Mouse (Mus musculus) kidney, adult 9 months (tissue): ENCODE measurements at regions not wholly inside any gene's neighbourhood (a gene's known extent, or its start where the extent isn't known, plus 50 kb on each side); places are given as distances from the start of the nearest gene placed in this dataset.

Experiments used
- DNase-seq: peaks from one replicate; pipeline ENCODE4 v3.0.0; 2022

- DNase-seq: no peak
Observed at GRCm38 (mm10) chr8:89632304-89632703, 588.3 kb upstream of the Sall1 start.

- peak; percentile 19 for DNase-seq
Observed at GRCm38 (mm10) chr8:89630540-89630939, 586.6 kb upstream of the Sall1 start.

- no peak for DNase-seq
Observed at GRCm38 (mm10) chr8:89618089-89618488, 574.1 kb upstream of the Sall1 start.

GRCm38 (mm10) chr8:89615863-89616558, 572.0 kb upstream of the Sall1 start:
- DNase-seq: no peak

GRCm38 (mm10) chr8:89609074-89609473, 565.1 kb upstream of the Sall1 start:
- no peak for DNase-seq

- DNase-seq: no peak
Observed at GRCm38 (mm10) chr8:89605905-89606468, 562.0 kb upstream of the Sall1 start.

GRCm38 (mm10) chr8:89604461-89604860, 560.5 kb upstream of the Sall1 start:
- DNase-seq: peak; percentile 2

- DNase-seq: no peak
Observed at GRCm38 (mm10) chr8:89596380-89596779, 552.4 kb upstream of the Sall1 start.

GRCm38 (mm10) chr8:89583091-89583490, 539.1 kb upstream of the Sall1 start:
- DNase-seq: no peak

- no peak for DNase-seq
Observed at GRCm38 (mm10) chr8:89582566-89582965, 538.6 kb upstream of the Sall1 start.

- DNase-seq: peak; percentile 81
Observed at GRCm38 (mm10) chr8:89571816-89572215, 527.9 kb upstream of the Sall1 start.

GRCm38 (mm10) chr8:89570639-89571325, 526.8 kb upstream of the Sall1 start:
- no peak for DNase-seq

- no peak for DNase-seq
Observed at GRCm38 (mm10) chr8:89569406-89569805, 525.4 kb upstream of the Sall1 start.

GRCm38 (mm10) chr8:89568641-89569040, 524.7 kb upstream of the Sall1 start:
- no peak for DNase-seq

- no peak for DNase-seq
Observed at GRCm38 (mm10) chr8:89566986-89567385, 523.0 kb upstream of the Sall1 start.

- DNase-seq: no peak
Observed at GRCm38 (mm10) chr8:89566461-89566860, 522.5 kb upstream of the Sall1 start.

GRCm38 (mm10) chr8:89565147-89565826, 521.3 kb upstream of the Sall1 start:
- no peak for DNase-seq

GRCm38 (mm10) chr8:89563544-89563943, 519.6 kb upstream of the Sall1 start:
- no peak for DNase-seq

GRCm38 (mm10) chr8:89562597-89562996, 518.6 kb upstream of the Sall1 start:
- DNase-seq: no peak

- no peak for DNase-seq
Observed at GRCm38 (mm10) chr8:89541231-89541630, 497.3 kb upstream of the Sall1 start.

- DNase-seq: no peak
Observed at GRCm38 (mm10) chr8:89534605-89535004, 490.6 kb upstream of the Sall1 start.

GRCm38 (mm10) chr8:89525041-89525440, 481.1 kb upstream of the Sall1 start:
- no peak for DNase-seq

- DNase-seq: no peak
Observed at GRCm38 (mm10) chr8:89523336-89523735, 479.4 kb upstream of the Sall1 start.

- DNase-seq: no peak
Observed at GRCm38 (mm10) chr8:89516602-89517001, 472.6 kb upstream of the Sall1 start.
